Mouse (Mus musculus) embryonic facial prominence, embryonic 13.5 days (tissue): ENCODE results near the gene Tor4a. TPM values are rescaled to one million over a fixed set of nuclear protein-coding genes. Genes with fewer than 3 reads are reported as not detected.
A peak's percentile ranks its signal among the peaks of the same experiment; 100 is the strongest.

Experiments
- ATAC-seq: fragments of 200-750 bp; cut with Nextera tagmentation; 2 replicates; pipeline ENCODE4 v1.8.0; 2017; ENCODE audit warnings: low read depth; ENCODE audit not compliant: insufficient number of reproducible peaks, insufficient read depth, low FRiP score, low TSS enrichment
- H3K27ac ChIP-seq: fragments of 300-500 bp; sonication (generic); 2 replicates; pipeline ENCODE4 v1.5.1; 2015; ENCODE audit warnings: moderate library complexity, mild to moderate bottlenecking, inconsistent platforms
- H3K27me3 ChIP-seq: fragments of 300-500 bp; sonication (generic); 2 replicates; pipeline ENCODE4 v1.6.1; 2015; ENCODE audit warnings: mild to moderate bottlenecking, inconsistent platforms
- H3K36me3 ChIP-seq: fragments of 300-500 bp; sonication (generic); 2 replicates; pipeline ENCODE4 v1.6.1; 2015; ENCODE audit warnings: mild to moderate bottlenecking, inconsistent platforms
- H3K4me1 ChIP-seq: fragments of 300-500 bp; sonication (generic); 2 replicates; pipeline ENCODE4 v1.6.1; 2015; ENCODE audit warnings: inconsistent platforms
- H3K4me2 ChIP-seq: fragments of 300-500 bp; sonication (generic); 2 replicates; pipeline ENCODE4 v1.6.1; 2015; ENCODE audit warnings: moderate library complexity, mild to moderate bottlenecking, inconsistent platforms
- H3K4me3 ChIP-seq: fragments of 300-500 bp; sonication (generic); 2 replicates; pipeline ENCODE4 v1.5.1; 2015; ENCODE audit warnings: mild to moderate bottlenecking, inconsistent platforms
- H3K9ac ChIP-seq: fragments of 300-500 bp; sonication (generic); 2 replicates; pipeline ENCODE4 v1.6.1; 2015; ENCODE audit warnings: mild to moderate bottlenecking, inconsistent platforms
- H3K9me3 ChIP-seq: fragments of 300-500 bp; sonication (generic); 2 replicates; pipeline ENCODE4 v1.6.1; 2016; ENCODE audit warnings: inconsistent platforms
- WGBS: fragments of 180-500 bp; shearing (Covaris S2); methylation state at CpG from one replicate; pipeline ENCODE4 v1.1.7; 2015; ENCODE audit warnings: mixed read lengths; 5-methylcytosine and 5-hydroxymethylcytosine counted together
- polyA plus RNA-seq: library from polyadenylated mRNA; unstranded; fragments of >200 nt; fragmentation: Nextera tagmentation; extraction: Ambion mirVana; gene quantifications from 2 replicates; pipeline ENCODE4 v1.2.1, GENCODE M21; 2015

Gene Tor4a
- polyA plus RNA-seq, 1 experiment from 2014 or later, result 5.1 TPM

DNA sequence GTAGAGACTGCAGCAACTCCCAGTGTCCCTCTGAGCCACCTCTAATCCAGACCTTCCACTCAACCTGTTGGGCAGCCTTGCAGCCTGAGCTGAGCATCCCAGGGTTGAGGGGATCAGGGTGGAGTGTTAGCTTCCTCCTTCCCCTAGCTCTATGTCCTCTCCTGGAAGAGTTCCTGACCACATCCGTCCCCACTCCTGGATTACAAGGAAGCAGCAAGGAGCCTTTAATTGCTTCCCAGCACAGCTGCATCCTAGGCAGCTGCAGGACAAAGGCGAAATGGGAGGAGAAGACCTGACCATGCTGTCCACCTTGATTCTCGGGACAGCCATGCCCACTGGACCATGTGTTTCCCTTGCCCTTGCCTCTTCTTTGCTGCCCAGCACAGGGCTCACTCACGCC is 19.6 kb downstream of the Tor4a start:
- WGBS, result 38% methylated on average over 4 of the region's 4 CpGs
- no peak for ATAC-seq
- no peaks in the 10 kb centered on the region for H3K36me3 ChIP-seq
- H3K27ac ChIP-seq, result peak overlapping the region; percentile 44; the same call in 1 of the 2 replicates
- peaks cover 45% of the 10 kb centered on the region for H3K4me1 ChIP-seq
- H3K4me3 ChIP-seq, result no peak overlapping the region
- no peaks in the 10 kb centered on the region for H3K9me3 ChIP-seq
- peaks cover 66% of the 10 kb centered on the region for H3K27me3 ChIP-seq
- H3K9ac ChIP-seq, result 0 out of 2 replicates have a peak overlapping the region, but pooled peaks have one; percentile 1
- H3K4me2 ChIP-seq, result no peak overlapping the region

- Histone ChIP-seq H3K9ac (no peak overlapping the region), H3K36me3 (no peaks in the 10 kb centered on the region), H3K4me2 (no peak overlapping the region), H3K4me1 (peaks cover 43% of the 10 kb centered on the region), H3K27ac (peak overlapping the region; percentile 44; the same call in 1 of the 2 replicates), H3K27me3 (peaks cover 61% of the 10 kb centered on the region), H3K9me3 (no peaks in the 10 kb centered on the region), H3K4me3 (no peak overlapping the region)
- WGBS, result 59% methylated on average over 6 of the region's 6 CpGs
- ATAC-seq, result no peak
Measured at GRCm38 (mm10) chr2:25176573-25176972, 20.1 kb downstream of the Tor4a start.

DNA sequence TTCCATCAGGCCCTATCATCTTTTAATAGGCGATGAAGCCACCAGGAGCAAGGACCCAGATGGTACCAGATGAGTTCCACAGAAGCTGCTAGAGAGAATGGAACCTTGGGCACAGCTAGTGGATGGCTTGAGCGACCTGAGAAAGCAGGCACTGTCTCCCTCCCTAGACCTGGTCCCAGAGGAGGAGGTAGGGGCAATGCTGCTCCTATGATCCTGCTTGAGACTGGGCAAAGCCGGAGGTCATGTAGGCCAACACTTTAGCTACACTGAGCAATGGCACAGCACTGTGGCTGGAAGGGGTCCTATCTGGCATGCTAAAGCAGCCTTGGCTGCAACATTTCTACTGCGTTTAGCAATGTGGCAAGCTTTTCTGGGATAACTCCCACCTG is 21.0 kb downstream of the Tor4a start:
- ATAC-seq, result no peak
- H3K27me3 ChIP-seq, result peaks cover 52% of the 10 kb centered on the region
- H3K27ac ChIP-seq, result no peak overlapping the region
- peaks cover 34% of the 10 kb centered on the region for H3K4me1 ChIP-seq
- H3K4me2 ChIP-seq, result no peak overlapping the region
- no peak overlapping the region for H3K9ac ChIP-seq
- H3K9me3 ChIP-seq, result no peaks in the 10 kb centered on the region
- H3K4me3 ChIP-seq, result no peak overlapping the region
- no peaks in the 10 kb centered on the region for H3K36me3 ChIP-seq
- 82% methylated on average over 4 of the region's 4 CpGs for WGBS

GRCm38 (mm10) chr2:25174866-25175689 is 21.6 kb downstream of the Tor4a start:
- H3K4me3 ChIP-seq, result no peak overlapping the region
- no peaks in the 10 kb centered on the region for H3K9me3 ChIP-seq
- 52% methylated on average over 7 of the region's 7 CpGs for WGBS
- H3K27me3 ChIP-seq, result peaks cover 46% of the 10 kb centered on the region
- no peaks in the 10 kb centered on the region for H3K36me3 ChIP-seq
- peaks cover 30% of the 10 kb centered on the region for H3K4me1 ChIP-seq
- ATAC-seq, result no peak
- H3K9ac ChIP-seq, result no peak overlapping the region
- no peak overlapping the region for H3K4me2 ChIP-seq
- H3K27ac ChIP-seq, result no peak overlapping the region

GRCm38 (mm10) chr2:25173821-25174220 is 22.9 kb downstream of the Tor4a start:
- ATAC-seq, result no peak
- 89% methylated on average over 4 of the region's 4 CpGs for WGBS

GRCm38 (mm10) chr2:25172629-25173028 is 24.1 kb downstream of the Tor4a start:
- Histone ChIP-seq H3K9ac (no peak overlapping the region), H3K4me1 (peaks cover 33% of the 10 kb centered on the region), H3K9me3 (no peaks in the 10 kb centered on the region), H3K27ac (no peak overlapping the region), H3K27me3 (peaks cover 22% of the 10 kb centered on the region), H3K4me2 (no peak overlapping the region), H3K36me3 (no peaks in the 10 kb centered on the region), H3K4me3 (no peak overlapping the region)
- WGBS, result 71% methylated on average over 8 of the region's 8 CpGs
- no peak for ATAC-seq

More at GRCm38 (mm10) chr2:25173821-25174220, 22.9 kb downstream of the Tor4a start:
- Histone ChIP-seq H3K36me3 (no peaks in the 10 kb centered on the region), H3K4me3 (no peak overlapping the region), H3K4me2 (no peak overlapping the region), H3K9ac (no peak overlapping the region), H3K27me3 (peaks cover 34% of the 10 kb centered on the region), H3K4me1 (peaks cover 34% of the 10 kb centered on the region), H3K9me3 (no peaks in the 10 kb centered on the region), H3K27ac (no peak overlapping the region)

- no peak overlapping the region for H3K4me2 ChIP-seq
- peaks cover 32% of the 10 kb centered on the region for H3K4me1 ChIP-seq
- WGBS, result 54% methylated on average over 1 of the region's 1 CpGs
- no peaks in the 10 kb centered on the region for H3K36me3 ChIP-seq
- H3K27ac ChIP-seq, result no peak overlapping the region
- H3K9me3 ChIP-seq, result no peaks in the 10 kb centered on the region
- no peak overlapping the region for H3K9ac ChIP-seq
- no peak overlapping the region for H3K4me3 ChIP-seq
- ATAC-seq, result no peak
- peaks cover 13% of the 10 kb centered on the region for H3K27me3 ChIP-seq
Measured at GRCm38 (mm10) chr2:25171769-25172153, 24.9 kb downstream of the Tor4a start.

GRCm38 (mm10) chr2:25171101-25171768 is 25.5 kb downstream of the Tor4a start:
- ATAC-seq, result no peak

GRCm38 (mm10) chr2:25170326-25171100 is 26.2 kb downstream of the Tor4a start:
- Histone ChIP-seq H3K27me3 (peaks cover under 1% of the 10 kb centered on the region; the same call in 1 of the 2 replicates), H3K36me3 (no peaks in the 10 kb centered on the region), H3K4me2 (no peak overlapping the region), H3K4me1 (peaks cover 27% of the 10 kb centered on the region), H3K9ac (no peak overlapping the region), H3K9me3 (no peaks in the 10 kb centered on the region), H3K27ac (no peak overlapping the region), H3K4me3 (no peak overlapping the region)
- WGBS, result 73% methylated on average over 10 of the region's 10 CpGs
- no peak for ATAC-seq

More at GRCm38 (mm10) chr2:25171101-25171768, 25.5 kb downstream of the Tor4a start:
- no peak overlapping the region for H3K4me3 ChIP-seq
- peaks cover 27% of the 10 kb centered on the region for H3K4me1 ChIP-seq
- no peak overlapping the region for H3K4me2 ChIP-seq
- no peaks in the 10 kb centered on the region for H3K9me3 ChIP-seq
- no peak overlapping the region for H3K27ac ChIP-seq
- H3K27me3 ChIP-seq, result peaks cover 8% of the 10 kb centered on the region
- no peaks in the 10 kb centered on the region for H3K36me3 ChIP-seq
- 79% methylated on average over 6 of the region's 6 CpGs for WGBS
- no peak overlapping the region for H3K9ac ChIP-seq

DNA sequence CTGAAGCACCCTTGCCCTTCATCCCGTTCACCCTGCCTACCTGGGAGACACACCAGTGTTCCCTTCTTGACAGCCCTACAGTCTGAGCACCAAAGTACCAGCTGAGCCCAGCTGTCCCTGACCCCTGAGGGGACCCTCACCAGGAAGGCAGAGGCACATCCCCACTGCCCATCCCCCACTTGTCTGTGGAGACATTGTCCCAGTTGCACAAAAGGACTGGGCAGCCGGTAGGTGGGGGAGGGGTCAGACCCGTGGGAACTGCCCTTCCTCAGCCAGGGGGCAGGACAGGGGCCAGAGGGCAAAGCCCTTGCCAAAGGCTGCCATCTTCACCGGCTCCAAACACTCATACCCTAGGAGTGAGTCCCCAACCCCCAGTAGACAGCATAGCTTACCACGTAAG is 26.9 kb downstream of the Tor4a start:
- Histone ChIP-seq H3K4me3 (no peak overlapping the region), H3K27me3 (no peaks in the 10 kb centered on the region; the same call in 1 of the 2 replicates), H3K4me1 (peaks cover 27% of the 10 kb centered on the region), H3K9ac (no peak overlapping the region), H3K4me2 (no peak overlapping the region), H3K36me3 (no peaks in the 10 kb centered on the region), H3K27ac (no peak overlapping the region), H3K9me3 (no peaks in the 10 kb centered on the region)
- no peak for ATAC-seq
- 18% methylated on average over 5 of the region's 5 CpGs for WGBS

- WGBS, result 11% methylated on average over 2 of the region's 2 CpGs
- ATAC-seq, result no peak
- Histone ChIP-seq H3K4me3 (peak overlapping the region; percentile 52), H3K9ac (peak overlapping the region; percentile 73), H3K4me2 (peak overlapping the region; percentile 87), H3K9me3 (no peaks in the 10 kb centered on the region), H3K36me3 (no peaks in the 10 kb centered on the region), H3K27me3 (peaks cover 7% of the 10 kb centered on the region), H3K4me1 (peaks cover 28% of the 10 kb centered on the region), H3K27ac (peak overlapping the region; percentile 62)
Measured at GRCm38 (mm10) chr2:25168665-25168978, 28.1 kb downstream of the Tor4a start.
